Mouse (Mus musculus): ENCODE measurements around the gene Zmat1.
"Not testable (repeated sequence)": the region's sequence is repeated elsewhere in the genome, so short reads cannot be mapped to it uniquely, and the experiment has no call there.

Gene Zmat1

DNA sequence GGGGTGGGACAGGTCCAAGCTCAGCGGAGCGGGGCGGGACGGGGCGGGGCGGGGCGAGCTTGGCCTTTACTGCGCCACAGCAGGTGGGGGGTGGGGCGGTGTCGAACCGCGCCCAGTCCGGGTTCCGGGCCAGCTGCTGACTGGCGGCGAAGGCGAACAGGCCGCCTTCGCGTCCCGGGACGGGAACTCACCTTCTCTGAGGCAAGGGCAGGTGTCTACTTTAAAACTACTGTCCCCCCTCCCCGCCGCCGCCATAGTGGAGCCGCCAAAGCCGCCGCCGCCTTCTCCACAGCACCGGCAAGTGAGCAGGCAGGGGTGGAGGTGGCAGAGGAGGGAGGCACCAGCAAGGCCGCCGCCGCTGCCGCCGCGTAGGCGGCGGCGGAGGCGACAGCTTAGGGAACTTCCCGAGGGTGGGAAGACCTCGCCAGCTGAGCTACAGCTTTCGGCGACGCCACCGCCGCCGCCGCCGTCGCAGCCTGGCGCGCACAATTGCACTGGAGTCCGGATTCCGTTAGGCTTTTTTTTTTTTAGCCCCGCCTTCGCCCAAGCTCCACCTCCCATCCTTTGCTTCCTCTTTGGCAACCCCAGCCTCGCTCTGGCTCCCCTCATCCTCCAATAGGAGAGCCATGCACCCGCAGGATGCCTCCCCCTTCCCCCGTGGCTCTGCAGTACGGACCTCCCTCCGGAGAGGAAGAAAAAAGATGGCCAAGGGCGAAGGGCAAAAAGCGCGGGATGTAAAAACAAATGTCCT is at the start of gene Zmat1:
TSS of gene Zmat1 (minus strand) at position 490 of the 751 bp plus-strand sequence.
- ATAC-seq (ENCODE audit: insufficient number of reproducible peaks, low FRiP score, low TSS enrichment), result peak; percentile 100

DNA sequence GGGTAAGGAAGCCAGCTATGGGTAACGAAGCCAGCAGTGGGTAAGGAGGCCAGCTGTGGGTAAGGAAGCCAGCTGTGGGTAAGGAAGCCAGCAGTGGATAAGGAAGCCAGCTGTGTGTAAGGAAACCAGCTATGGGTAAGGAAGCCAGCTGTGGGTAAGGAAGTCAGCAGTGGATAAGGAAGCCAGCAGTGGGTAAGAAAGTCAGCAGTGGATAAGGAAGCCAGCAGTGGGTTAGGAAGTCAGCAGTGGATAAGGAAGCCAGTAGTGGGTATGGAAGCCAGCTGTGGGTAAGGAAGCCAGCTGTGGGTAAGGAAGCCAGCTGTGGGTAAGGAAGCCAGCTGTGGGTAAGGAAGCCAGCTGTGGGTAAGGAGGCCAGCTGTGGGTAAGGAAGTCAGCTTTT is 44.9 kb upstream of the Zmat1 start:
- ATAC-seq (ENCODE audit: insufficient number of reproducible peaks, low FRiP score, low TSS enrichment), result not testable (repeated sequence)

DNA sequence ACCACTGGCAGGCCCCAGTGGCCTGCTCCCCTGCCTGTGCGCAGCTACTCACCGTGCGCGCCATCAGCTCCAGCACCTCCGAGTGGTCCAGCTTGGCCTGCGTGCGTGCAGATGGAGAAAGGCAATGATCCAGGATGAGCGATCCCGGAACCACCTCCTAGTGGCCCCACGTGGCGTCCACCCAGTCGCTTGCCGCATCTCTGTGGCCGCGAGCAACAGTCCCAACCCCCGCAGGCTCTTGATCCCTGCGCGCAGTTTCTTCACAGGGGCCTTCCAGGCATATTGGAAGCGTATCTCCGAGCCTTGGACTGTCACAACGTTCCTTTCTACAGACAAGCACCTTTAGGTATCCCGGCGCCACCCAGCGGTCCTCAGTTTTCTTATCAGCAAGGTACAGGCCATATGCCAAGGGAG is 27.0 kb upstream of the Zmat1 start:
- ATAC-seq (ENCODE audit: insufficient number of reproducible peaks, low FRiP score, low TSS enrichment), result peak; percentile 90

DNA sequence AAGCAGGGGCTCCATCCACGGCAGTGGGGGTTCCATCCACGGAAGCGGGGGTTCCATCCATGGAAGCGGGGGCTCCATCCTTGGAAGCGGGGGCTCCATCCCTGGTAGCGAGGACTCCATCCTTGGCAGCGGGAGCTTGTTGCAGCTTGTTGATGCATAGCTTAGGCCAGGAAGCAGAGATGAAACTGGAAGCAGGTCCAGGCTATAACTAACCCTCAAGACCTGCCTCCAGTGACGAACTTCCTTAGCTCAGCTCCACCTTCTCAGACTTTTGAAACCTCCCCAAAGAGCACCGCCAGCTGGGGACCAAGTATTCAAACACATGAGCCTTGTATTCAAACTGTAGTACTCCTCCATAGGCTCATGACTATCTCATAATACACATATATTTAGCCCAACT is 16.1 kb upstream of the Zmat1 start:
- ATAC-seq (ENCODE audit: insufficient number of reproducible peaks, low FRiP score, low TSS enrichment), result no peak

DNA sequence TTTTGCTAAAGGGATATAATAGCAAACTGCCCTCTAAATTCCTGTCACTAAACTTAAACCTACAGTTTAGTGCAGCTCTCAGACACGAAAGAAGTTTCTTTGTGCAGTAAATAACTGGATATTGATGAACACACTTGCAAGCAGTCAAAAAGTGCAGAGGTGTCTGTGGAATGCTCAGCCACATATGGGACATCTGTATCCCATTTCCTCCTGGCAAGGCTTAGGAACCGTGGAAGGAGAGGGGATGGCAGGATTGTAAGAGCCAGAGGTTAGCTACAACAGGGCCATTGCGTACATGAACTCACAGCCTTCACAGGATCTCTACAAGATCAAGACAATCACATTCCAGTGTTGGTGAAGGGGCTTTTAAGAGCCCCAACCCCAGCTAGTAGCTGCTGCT is 2.4 kb upstream of the Zmat1 start:
- ATAC-seq (ENCODE audit: insufficient number of reproducible peaks, low FRiP score, low TSS enrichment), result no peak

DNA sequence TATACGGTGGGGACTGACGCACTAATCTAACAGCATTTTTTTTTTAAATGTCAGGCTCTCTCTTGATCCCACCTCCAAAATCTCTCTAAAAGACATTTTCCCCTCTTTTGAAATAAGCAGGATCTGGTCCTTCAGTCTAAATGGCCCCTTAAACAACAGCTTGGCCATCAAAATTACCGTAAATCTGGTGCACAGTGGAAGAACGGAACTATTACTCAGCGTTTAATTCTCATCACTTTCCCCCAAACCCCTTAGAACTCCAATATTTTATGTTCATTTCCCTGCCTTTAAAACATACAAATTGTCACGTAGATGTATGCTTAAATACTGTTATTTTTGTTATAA is 434 bp upstream of the Zmat1 start:
- no peak for ATAC-seq (ENCODE audit: insufficient number of reproducible peaks, low FRiP score, low TSS enrichment)

DNA sequence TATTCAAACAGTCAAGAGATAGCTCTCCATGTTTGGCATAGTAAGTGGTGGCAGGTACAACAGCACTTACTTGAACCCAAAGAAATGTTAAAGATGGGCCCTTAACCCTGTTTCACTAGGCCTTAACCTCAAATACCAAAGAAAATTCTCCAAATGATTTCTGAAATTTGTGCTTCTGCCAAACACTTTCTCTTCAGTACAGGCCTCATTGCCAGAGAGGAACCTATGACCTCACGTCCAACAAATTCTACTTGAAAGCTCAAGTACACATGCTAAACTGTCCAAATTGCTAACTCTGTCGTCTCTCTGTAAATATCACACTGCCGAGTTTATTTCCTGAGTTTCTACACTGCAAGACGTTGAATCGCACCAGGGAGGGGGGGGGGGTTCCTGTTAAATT is 988 bp downstream of the Zmat1 start:
- no peak for ATAC-seq (ENCODE audit: insufficient number of reproducible peaks, low FRiP score, low TSS enrichment)

DNA sequence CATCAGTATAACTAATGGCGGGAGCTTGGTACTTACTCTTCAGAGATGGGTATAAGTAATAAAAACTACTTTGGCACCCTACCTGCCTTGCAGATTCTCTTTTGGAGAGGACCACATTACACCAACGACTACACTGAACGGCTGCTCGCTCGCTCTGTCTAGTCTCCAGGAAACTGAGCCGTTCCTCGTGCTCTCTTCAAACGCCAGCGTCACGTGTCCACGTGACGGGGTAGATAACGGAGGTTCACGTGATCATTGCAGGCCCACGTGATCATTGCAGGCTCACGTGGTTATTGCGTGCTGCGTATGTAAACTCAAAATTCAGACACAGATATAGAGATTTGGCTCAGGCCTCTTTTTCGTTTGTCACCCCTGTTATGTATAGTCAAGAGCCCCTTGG is 44.5 kb downstream of the Zmat1 start, which contains the start of gene Nxf2:
TSS of gene Nxf2 (minus strand) at position 209 of the 400 bp plus-strand sequence.
- ATAC-seq (ENCODE audit: insufficient number of reproducible peaks, low FRiP score, low TSS enrichment), result no peak

DNA sequence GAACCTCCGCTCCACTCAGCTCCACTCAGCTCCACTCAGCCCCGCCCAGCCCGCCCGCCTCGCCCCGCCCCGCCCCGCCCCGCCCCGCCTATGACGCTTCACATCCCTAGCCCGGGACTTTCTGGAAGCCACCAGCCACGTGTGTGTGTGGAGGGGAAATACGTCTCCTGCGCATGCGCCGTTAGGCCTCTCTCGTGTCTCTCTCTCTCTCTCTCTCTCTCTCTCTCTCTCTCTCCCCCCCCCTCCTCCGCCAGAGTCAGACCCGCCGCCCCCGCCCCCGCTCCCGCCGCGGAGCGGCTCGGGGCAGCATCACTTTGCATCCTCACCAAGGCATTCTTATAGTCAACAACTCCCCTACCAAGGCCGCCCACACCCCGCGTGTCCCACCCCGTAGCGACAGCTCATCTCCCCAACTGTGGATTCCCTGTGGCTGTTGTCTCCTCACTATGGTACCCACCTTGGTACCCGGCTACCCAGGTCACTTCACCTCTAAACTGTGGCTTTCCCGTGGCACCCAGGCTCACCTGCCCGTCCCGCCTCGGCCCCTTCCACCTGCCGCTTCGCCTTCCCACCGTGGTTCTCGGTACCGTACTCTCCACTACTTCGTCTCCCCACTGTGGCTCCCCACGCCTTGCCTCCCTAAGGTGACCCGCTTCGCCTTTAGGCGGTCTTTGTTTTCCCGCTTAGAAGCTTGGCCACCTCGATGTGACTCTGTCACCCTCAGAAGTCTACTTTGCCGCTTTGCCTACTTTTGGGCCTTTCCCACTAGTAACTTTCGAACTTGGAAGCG is 45.5 kb downstream of the Zmat1 start:
- ATAC-seq (ENCODE audit: insufficient number of reproducible peaks, low FRiP score, low TSS enrichment), result peak; percentile 80

DNA sequence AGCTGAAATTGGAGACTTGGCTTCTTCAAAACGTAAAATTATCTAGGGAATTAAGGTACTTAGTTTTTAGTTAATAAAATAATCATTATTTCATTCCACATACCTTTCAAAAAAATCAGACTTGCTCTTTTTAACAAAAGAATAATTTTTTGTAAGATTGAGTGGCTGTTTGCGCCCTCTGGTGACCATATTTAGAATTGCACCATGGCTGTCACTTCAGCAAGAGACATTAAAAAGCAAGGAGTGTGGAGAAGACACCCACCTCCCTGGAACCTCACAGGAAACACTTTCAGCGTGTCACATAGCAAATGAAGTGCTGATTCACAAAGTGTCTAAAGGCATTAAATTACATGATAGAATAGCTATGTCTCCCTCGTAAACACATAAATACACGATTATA is 78.6 kb downstream of the Zmat1 start:
- ATAC-seq (ENCODE audit: insufficient number of reproducible peaks, low FRiP score, low TSS enrichment), result no peak

DNA sequence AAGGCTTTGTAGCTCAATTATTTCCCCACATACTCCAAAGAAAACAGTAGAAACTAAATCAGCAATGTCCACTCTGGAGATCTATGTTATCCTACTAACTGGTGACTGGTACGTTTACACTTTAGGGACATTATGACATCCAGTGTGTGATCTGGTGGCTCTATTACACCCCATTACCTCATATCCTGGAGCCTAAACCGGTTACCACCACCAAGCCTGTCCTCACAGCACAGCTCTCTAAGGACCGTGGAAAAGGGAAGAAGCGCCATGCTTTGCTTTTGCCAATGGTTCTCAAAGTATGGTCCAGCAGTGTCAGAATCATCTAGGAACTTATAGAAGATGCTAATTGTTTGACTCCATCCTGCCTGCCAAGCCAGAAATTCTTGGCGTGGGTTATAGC is 79.1 kb downstream of the Zmat1 start:
- no peak for ATAC-seq (ENCODE audit: insufficient number of reproducible peaks, low FRiP score, low TSS enrichment)

DNA sequence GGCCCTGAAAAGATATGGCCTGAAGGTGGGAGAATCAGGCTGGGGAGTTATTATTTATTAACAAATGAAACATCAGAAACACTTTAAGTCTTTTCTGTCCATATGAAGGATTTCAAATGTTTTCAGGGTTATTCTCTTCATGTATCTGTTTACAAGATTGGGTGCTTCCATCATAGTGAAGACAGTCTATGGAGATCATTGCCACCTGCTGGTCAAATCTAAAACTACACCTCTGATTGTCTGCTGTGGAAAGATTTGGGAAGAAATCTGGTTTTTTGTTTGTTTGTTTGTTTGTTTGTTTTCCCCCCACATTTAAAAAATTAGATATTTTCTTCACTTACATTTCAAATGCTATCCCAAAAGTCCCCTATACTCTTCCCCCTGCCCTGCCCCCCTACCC is 84.0 kb downstream of the Zmat1 start:
- no peak for ATAC-seq (ENCODE audit: insufficient number of reproducible peaks, low FRiP score, low TSS enrichment)

DNA sequence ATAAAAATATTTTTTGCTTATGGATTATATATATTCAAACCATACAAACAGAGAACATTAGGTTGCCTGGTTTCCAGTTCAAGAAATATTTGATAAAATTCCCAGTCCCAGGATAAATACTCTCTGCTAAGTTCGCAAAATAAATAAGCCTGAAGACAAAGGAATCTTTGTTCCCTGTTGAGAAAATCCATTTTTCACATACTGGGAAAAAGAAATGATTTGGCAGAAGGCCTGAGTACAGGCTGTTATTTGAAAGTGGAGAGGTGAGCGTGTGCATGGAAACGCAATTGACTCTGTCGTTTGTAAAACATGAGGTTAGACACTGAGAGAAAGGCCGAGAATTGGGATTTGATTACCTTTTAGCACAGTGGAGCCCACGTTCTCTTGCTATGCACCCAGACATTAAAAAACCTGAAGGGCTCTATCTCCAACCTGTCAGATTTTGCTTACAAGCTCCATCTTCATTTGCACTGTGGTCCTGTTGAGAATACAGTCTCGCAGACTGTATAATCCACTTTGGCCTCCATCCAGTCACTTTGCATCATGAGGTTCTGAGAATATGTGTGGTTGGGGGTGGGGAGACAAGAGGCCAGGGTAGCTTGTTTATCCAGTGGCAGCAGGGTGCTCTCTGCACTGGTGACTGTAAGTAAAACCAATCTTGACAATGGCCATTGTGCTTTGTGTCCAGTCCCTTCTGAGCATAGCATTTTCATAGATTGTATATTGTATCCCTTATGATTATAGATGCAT is 85.2 kb downstream of the Zmat1 start:
- ATAC-seq (ENCODE audit: insufficient number of reproducible peaks, low FRiP score, low TSS enrichment), result no peak
